Mouse (Mus musculus) gastrocnemius, postnatal 10 days (tissue): ENCODE measurements around the gene Chst3. TPM values are rescaled to one million over a fixed set of nuclear protein-coding genes. Genes with fewer than 3 reads are reported as not detected.
"Not testable (repeated sequence)": the region's sequence is repeated elsewhere in the genome, so short reads cannot be mapped to it uniquely, and the experiment has no call there.

Source experiments
- DNase-seq: peaks from one replicate; pipeline ENCODE4 v3.0.0; 2021; ENCODE audit warnings: mixed read lengths
- total RNA-seq, 2 experiments: library from RNA; stranded (reverse); gene quantifications; 2 replicates each; pipeline ENCODE4 v1.2.3; 2021

Chst3 gene
- total RNA-seq, 2 experiments from 2014 or later = 1.9 to 2.1 TPM

DNA sequence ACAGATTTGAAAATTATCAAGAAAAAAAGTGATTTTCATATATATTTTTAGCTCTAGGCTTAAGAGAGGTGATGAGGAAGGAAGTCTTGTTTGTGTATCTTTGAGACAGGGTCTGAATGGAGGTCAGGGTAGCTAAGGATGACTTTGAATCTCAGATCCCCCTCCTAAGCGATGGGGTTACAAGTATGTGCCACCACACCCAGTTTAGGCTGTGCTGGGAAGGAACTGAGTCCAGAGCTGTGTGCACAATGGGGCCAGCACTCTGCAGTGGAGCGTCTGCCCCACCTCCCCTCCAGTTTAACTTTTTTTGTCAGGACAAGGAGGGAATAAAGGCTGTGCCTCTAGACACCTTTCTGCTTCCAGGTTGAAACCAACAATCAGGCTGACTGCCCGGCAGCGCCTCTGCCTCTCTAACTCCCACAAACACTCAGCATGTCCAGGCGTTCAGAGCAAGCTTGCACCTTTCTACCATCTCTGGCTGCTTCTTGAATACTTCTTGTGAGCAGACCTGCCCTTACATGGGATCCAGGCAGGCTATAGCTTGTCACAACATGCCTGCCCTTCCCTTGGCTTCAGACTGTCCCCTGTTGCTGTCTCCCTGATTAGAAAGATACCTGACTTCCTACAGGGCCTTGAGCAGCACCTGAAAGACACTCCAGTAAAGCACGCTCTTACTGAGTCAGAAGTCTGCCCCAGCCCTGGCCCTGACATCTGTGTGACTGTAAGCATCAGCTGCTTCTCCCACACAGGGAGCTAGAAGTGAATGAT is 11.4 kb upstream of the Chst3 start:
- no peak for DNase-seq

DNA sequence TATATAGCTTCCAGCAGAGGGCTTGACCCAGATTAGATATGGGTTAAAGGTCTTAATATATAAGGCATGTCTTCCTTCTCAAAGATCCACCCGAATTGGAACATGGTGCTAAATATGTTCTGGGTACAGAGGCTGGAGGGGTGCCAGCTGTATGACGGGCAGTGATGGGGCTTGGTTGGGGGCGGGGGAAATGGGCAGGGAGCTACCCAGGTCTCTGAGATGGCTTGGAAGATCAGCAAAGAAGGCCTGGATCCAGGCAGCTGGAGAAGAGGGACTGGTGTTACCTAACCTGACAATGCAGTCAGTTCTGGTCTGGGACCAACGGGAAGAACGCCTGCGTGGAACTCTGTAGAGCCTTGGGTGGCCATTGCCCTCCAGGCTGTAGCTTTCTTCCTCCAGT is 10.1 kb upstream of the Chst3 start:
- DNase-seq = no peak

GRCm38 (mm10) chr10:60227666-60228065 is 8.6 kb upstream of the Chst3 start:
- DNase-seq = no peak

- no peak for DNase-seq
Measured at GRCm38 (mm10) chr10:60224601-60225000, 5.5 kb upstream of the Chst3 start.

DNA sequence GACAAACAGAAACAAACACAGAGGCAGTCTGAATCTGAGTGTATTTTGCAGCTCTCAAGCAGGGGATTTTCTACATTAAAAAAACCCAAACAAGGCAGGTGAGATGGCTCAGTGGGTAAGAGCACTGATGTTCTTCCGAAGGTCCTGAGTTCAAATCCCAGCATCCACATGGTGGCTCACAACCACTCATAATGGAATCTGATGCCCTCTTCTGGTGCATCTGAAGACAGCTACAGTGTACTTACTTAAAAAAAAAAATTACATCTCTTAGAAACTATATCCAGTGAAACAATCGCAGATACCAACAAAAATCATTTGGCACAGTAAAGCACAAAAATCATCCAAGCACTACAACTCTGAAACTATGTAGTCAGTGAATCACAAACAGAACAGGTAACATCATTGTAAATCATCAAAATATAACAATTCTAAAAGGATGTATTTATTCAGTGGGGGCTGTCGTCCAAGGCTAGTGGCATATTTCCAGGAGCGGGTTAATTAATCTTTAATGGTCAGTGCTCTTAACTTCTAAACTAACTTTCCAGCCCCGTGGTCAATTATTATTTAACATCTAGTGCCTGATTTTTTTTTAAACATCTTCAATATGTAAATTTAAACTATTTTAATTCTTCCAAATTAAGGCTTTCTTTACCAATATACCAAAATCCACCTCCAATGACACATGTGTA is 2.7 kb upstream of the Chst3 start:
- DNase-seq = not testable (repeated sequence)

- DNase-seq = no peak
Measured at GRCm38 (mm10) chr10:60220607-60221006, 1.5 kb upstream of the Chst3 start.

GRCm38 (mm10) chr10:60220042-60220523 is 1.0 kb upstream of the Chst3 start:
- no peak for DNase-seq

- no peak for DNase-seq
Measured at GRCm38 (mm10) chr10:60218033-60218590, 948 bp downstream of the Chst3 start.

- no peak for DNase-seq
Measured at GRCm38 (mm10) chr10:60216331-60217095, 2.5 kb downstream of the Chst3 start.

GRCm38 (mm10) chr10:60215077-60215960 is 3.7 kb downstream of the Chst3 start:
- DNase-seq = no peak

DNA sequence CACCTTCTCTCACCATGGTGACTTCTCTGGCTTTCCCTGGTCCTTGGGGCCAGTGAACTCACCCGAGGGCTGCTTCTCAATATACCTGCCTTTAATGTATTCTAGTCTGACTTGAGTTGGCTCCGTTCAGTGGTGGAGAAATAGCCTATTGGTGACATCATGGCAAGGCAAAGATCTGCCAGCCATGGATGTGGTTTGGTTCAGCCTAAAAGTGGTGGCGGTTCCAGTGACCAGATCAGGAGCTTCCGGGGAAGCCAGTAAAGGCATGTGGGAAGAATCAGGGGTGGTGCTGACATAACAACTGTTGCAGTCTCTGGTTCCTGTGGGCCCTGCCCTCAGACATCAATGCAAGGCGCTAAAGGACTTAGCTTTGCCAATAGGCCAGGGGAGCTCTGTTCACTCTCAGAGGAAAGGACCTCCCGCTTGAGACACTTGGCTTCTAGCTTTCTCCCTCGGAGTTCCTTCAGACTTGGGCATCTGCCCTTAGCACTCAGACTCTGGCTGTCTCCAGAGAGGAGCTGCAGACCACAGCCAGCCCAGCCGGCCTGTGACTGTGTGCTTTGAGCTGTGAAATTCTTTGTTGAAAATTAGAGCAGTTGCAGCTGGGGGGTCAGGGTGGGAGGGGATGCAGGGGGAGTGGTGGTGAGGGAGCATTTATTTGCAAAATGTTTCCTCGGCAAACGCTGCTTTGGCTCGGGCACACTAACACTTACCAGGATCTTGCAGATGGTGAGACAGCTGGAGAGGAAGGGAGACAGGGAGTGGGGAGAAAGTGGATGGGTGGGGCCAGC is 6.3 kb downstream of the Chst3 start:
- DNase-seq = no peak

- DNase-seq = no peak
Measured at GRCm38 (mm10) chr10:60211501-60212005, 7.5 kb downstream of the Chst3 start.

GRCm38 (mm10) chr10:60210468-60210867 is 8.6 kb downstream of the Chst3 start:
- no peak for DNase-seq

GRCm38 (mm10) chr10:60209237-60209636 is 9.8 kb downstream of the Chst3 start:
- peak; percentile 87 for DNase-seq

GRCm38 (mm10) chr10:60207166-60207705 is 11.8 kb downstream of the Chst3 start:
- DNase-seq = no peak

DNA sequence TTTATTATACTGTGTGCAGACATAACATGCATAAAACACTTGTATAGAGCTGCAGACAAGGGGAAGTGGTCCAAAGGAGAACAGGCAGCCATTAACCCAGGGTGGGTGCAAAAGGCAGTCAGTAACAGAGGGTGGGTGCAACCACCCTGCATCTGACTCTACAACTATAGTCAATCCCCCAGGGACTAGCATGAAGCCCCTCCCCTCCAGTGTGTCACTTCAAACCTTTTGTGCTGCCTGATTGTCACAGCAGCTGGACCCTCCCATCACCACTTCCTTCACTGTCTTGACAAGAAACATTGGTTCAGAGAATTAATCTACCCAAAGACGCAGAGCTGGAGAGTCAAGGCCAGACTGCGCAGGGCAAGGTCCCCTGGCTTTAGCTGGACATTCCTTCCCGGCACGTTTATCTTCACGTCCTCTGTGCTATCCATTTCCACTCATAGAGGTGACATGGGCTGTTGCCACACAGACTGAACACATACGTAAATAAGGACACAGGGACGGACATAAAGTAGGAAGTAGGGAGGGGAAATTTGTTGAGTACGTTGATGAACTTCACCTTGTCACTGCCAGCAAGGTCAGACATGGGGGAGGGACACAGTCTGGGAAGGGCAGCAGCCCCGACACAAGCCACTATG is 13.3 kb downstream of the Chst3 start:
- DNase-seq = no peak

DNA sequence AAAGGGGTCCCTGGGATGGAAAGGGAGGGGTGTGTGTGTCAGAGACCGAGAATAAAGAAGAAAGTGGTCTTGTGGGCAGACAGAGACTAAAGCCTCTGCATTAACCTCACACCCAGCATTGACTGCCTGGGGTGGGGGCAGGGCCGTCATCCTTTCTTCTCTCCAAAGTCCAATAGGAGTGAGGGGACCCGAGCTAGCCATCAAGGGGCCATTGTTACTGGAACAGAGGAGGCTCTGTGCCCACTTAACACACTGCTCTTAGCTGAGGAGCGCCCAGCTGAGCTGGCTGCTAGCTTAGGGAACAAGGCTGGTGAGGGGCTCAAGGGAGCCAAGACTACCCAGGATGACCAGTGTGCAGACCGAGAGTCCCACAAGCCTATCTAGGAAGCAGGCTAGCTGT is 16.3 kb downstream of the Chst3 start:
- no peak for DNase-seq

GRCm38 (mm10) chr10:60200996-60201395 is 18.1 kb downstream of the Chst3 start:
- no peak for DNase-seq

DNA sequence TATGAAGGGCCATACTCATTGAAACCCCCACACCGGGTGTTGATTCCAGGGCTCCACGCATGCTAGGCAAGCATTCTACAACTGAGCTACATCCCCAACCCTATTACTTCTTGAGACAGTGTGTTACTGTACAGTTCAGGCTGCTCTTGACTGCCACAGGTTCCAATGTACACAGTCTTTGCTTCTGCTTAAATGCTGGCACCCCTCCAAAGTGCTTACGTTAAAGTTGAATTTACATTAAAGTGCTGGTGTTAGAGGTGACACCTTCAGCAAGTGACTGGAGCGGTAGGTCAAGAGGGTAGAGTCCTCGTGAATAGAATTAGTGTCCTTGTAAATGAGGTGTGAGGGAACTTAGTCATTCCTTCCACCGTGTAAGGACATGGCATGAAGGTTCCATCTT is 19.7 kb downstream of the Chst3 start:
- DNase-seq = no peak

GRCm38 (mm10) chr10:60197406-60197821 is 21.6 kb downstream of the Chst3 start:
- no peak for DNase-seq
